Mouse (Mus musculus) retina, postnatal 1 day (tissue): ENCODE measurements at regions not wholly inside any gene's neighbourhood (a gene's known extent, or its start where the extent isn't known, plus 50 kb on each side); places are given as distances from the start of the nearest gene placed in this dataset.

ENCODE experiments used
- DNase-seq: peaks from one replicate; pipeline ENCODE4 v3.0.0-alpha.2; 2012

DNA sequence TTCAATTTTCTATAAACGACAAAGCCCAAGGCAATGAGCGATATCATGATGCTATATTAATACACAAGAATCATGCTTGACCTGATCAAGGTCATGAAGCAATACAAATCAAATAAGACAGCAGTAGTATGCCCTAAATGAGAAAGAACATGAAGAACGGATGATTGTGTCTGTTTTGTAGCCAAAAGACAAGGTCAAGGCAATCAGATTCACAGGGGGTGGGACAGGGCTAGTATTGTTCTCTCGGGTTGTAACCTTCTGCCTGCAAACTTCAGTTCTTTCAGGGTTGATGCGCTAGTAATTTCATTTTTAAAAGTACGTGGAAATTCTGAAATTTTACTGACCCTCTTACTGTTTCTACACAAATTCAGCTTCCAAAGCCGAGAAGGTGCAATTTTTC, 206.7 kb downstream of the Arl4a start:
- DNase-seq, result peak; percentile 40

DNA sequence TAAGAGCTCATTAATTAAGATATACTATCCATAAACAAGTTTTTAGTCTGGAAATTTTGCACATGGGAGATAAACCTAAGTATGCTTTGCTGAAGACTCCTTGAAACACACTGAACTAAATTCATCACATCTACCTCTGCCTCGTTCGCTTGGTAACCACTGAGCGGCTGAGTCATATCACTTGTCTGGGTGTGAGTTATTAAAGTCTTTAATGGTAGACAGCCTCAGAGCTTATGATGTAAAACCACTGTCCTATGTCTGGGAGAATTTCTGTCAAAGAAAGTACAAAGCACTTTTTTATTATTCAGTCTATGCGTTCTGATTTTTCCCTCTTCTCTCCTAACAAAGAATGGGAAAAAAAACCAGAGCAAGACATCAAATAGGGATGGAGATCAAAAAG, 207.3 kb downstream of the Arl4a start:
- no peak for DNase-seq

DNA sequence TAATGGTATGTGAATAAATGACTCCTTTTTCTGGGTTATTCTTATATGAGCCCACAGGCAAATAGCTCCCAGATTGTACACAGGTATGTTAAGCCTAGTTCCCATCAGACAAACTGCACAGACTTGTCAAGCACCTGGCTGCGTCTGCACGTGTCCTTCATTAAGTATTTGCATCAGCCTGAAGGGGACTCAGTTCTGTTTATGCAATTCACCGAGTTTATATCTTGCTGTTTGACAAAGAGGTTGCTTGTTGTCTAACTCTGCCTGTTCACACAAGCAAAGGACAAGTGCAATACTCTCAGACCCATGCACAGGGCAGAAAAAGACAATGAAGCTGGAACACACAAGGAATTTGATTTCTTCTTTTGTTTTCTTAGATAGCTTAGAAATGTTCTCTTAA, 215.2 kb downstream of the Arl4a start:
- DNase-seq, result no peak

DNA sequence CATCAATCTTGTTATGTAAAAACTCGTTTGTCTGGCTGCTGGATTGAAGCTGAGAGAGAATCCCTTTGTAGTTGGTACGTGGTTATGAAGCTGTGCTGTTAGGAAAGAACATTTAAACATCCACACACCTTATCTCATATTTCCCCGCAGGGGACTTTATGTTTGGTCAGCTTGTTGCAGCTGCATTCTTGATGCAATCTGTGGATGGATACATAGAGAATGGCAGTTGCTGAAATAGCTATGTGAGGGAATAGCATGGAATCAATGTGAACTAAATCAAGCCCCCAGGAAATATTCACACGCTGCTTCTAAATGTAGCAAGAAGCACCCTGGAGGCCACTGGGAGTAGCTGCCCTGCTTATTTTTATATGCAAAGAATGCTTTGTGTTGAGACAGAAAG, 236.3 kb downstream of the Arl4a start:
- DNase-seq, result no peak

DNA sequence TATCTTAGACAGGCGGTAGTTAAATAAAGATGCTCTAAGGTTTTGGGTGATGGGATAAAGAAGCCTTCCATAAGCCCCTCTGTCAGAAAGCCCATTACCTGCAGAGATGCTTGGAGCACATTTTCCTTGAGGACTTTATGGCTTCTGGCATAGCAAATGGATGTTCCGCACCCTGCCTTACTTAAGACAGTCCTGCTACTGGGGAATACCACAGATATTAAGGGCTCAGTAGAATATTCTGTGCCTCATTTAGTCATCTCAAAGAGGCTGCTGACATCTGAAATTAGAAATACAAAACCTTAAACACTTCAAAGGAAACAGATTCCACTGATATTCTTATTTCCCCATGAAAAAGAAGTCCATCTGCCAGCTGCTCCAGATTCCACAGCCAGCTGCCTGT, 240.0 kb downstream of the Arl4a start:
- no peak for DNase-seq

DNA sequence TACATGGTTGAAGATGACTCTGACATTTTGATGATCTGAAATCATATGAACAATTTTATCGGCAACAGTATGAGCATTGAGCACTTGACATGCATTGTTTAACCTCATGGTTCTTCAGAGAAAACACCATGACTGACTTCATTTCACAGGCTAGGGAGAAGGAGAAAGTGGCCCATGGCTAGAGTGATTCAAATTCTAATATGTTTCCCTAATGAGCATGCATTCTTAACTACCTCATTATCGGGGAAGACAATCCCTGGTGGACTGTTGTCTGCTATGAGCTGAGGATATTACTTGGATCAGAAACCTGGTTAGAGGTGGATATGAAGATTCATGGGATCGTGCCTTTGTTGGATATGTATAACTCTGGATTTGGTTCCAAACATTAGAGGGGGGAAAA, 240.9 kb downstream of the Arl4a start:
- no peak for DNase-seq

DNA sequence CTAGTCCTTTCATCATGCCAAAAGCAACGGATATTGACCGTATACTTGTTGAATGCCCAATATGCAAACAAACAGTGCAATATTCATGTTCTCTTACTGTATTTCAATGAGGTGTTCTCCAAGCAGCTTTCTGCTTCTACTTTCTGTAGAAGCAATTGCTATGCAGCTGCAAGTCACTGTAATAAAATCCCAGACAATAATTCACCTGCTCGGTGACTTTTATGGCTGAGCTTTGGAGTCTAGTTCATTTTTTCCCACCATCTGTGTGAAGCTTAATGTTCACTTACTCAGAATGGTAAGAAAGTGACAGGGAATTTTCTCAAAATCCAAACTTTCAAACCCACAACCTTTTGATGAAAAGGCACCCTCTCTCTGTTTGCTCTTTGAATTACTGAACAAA, 252.8 kb downstream of the Arl4a start:
- no peak for DNase-seq

DNA sequence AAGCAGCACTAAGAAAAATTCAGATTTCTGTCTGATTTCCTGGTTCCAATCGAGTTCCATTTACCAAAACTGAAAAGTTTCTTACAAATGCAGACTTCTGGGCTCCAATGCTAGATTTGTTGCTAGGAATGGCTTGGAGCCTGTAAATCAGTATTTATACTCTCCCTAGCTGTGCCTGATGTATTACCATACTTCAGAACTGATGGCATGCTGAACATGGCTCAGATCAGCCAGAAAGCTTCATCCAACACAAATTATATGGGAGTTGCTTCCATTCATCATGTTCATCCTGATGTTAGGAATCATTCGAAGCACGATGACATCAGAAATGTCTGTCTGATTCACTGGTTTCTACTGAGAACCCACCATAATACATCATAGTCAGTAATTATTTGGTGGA, 253.3 kb downstream of the Arl4a start:
- no peak for DNase-seq

DNA sequence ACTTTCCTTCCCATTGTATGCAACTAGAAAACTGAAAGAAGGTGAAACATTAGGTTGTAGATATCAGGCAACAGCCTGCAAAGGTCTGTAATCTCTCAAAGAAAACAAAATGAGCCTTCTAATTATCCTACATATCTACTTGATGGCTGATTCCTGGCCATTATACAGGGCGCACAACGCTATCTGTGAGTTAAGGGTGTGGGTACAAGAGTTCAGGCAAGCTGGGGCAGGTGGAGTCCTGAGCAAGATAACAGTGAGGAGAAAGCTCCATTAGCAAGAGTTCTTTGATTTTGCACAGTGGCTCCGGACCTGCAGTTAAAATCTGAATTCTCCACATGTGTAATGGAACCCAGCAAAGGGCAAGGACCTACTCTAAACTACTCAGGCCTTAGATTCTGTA, 261.7 kb downstream of the Arl4a start:
- DNase-seq, result no peak

DNA sequence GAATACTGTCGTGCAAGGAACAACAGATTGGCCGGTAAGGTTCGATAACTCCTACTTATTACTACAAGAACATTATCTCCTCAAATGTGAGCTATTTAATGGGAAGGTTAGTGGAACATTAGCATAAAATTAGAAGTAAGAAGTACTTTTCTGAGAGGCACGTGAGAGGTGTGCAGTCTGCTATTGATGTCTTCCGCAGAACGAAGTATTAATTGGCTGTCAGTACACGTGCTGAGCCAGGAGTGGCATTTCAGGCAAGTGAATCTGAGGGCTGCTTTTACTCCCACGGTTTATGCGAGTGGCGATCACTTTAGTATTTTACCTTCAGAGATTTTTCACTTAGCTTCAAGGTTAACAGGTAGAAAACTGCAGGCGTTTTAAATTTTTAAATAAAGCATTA, 270.8 kb downstream of the Arl4a start:
- no peak for DNase-seq

DNA sequence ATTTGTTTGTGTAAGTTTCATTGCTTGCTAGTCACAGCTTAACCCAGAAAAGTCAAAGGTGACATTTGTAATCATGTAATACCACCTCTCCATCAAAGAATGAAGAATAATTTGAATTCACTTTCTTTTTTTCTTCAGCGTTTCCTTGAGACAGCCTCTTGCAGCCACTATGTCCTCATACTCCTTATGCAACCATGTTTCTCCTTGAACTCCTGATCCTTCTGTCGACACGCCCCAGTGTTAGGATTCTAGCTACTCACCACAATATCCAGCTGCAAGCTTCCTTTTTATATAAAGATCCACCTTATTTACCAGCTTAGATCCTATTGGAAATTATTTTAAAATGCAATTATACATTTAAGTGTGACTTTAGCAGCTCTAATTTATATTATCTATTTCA, 274.3 kb downstream of the Arl4a start:
- no peak for DNase-seq

DNA sequence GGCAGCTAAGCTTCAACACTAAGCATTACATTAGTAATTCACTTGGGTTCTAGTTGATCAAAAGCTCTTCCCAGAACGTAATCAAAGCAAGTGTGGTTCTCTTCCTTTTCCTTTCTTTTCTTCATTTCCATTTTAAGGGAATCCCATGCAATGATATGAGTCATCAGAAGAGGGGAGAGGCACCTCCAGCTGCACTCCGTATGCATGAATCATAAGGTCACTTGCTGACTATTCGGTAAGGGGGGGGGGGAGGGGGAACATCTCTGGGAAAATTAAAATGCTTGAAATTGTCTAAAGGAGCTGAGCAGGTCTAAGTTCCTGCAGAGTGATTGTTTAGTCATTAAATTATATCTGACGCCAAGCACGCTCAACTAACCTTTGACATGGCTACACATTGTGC, 275.9 kb downstream of the Arl4a start:
- DNase-seq, result no peak

DNA sequence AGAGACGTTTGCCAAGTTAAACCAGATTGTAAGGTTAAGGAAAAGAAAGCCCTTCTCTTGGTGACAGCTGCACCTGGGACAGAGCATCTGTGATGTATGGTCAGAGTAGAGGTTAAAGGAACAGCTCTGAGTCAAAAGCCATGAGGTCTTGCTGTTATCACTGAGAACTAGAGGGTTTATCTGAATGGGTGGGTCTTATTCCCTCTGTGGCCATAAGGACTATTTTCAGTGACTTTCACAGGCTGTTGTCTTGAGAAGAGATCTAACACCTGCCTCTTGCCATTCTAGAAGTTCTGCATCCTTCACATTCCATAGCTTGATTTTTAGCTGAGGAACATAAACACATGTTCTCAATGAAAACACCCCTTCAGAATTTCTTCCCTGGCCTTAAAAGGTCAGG, 276.5 kb downstream of the Arl4a start:
- no peak for DNase-seq

DNA sequence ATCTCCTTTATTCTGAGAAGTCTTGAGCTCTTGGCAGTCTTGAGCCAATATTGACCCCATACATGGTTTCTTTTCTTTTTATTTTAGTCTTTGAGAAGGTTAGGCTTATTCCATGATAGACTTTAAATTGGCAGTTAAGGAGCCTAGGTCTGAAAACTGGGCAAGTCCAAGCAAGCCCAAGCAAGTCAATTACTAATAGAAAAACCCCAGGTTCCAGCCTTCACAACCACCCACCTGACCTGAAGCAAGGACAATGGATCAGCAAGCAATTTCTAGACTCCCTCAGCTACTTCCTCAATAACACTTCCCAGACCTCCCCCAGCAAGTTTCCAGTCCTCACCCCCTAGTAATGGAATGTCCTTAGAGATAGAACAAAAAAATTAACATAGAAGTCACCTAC, 279.9 kb downstream of the Arl4a start:
- no peak for DNase-seq

DNA sequence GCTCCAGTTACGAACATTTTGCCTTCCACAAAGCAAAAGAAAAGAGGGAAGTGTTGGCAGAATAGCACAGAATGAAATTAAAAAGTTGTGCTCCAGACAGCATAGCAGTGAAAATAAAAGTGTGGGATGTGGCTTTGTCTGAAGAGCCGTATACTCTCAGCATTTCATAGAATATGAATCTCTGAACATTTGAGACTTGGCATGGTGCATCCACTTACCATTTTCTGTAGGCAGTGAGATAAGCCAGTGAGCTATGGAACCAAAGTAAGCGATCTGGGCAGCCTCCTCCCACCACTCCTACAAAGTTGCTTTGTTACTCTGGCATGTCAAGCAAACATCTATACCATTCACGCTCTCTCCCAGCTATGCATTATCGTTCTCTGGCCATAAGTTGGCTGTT, 286.0 kb downstream of the Arl4a start:
- DNase-seq, result no peak

DNA sequence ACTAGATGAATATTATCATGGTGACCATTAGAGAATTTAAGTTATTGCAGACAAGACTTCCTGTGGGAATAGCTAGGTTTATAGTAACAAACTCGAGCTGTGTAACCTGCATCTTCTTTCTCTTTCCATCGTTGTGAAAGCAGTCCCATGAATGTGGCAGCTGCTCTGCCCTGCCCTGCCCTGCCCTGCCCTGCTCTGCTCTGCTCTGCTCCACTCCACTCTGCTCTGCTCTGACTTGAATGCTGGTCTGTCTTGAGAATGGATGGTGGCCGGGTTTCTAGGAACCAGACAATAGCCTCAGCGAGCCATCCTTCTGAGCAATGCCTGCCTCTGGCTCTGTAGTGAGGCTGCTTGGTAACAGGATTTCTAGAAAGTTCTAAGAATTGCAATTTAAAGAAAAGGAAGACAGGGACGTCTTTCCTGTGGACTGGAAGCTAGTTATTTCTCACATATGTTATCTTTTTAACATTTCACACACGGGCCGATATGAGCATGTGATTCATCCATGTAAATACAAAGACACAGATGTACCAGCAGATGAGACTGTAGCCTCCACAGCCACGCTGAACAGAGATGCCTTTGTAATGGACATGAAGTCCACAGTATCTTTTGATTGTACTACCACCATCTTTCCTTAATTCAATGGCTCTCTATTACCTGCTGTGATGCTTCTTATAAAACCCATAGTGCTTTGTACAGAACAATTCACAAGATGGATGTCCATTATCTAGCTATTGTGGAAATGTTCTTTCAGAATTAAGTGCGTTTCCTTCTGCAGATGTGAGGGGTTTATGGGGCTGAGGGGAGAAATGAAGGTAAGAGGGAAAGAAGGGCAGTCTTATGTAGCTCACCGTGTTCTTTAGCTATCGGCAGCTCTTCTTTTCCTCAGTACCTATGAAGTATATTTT, 295.4 kb downstream of the Arl4a start:
- peak; percentile 20 for DNase-seq

DNA sequence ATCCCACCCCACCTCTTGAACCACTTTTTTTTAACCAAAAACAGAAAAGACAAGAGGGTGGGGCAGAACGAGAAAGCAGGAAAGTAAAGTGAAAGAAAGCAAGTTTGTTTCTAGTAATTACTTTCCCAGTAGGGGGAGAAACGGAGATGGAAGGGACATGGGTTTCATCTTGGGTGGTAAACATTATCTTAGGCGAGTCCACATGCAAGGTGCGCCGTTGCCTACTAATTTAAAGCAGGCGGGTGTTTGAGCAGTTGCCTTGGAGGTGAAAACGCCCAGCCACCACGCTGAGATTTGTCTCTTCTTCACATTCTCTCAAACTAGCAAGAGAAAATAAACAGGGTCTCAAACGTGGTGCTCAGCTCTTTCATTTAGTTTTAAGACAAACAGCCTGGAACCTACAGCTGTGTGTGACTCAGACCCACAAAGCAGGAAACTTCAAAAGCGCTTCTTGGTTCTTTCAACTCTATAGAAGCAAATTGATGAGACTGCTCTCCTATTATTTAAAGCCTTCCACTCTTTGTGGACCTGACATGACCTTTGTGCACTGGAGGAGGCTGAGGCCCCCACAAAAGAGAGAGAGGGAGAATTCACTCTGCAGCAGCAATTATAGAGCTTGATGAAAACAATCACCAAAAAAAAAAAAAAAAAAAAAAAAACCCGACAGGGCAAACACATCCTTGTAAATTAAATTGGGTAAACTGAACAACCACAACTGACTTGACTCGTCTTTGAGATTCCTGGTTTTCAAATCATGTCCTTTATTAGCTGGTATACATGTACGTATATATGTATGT, 296.6 kb downstream of the Arl4a start:
- peak; percentile 28 for DNase-seq

DNA sequence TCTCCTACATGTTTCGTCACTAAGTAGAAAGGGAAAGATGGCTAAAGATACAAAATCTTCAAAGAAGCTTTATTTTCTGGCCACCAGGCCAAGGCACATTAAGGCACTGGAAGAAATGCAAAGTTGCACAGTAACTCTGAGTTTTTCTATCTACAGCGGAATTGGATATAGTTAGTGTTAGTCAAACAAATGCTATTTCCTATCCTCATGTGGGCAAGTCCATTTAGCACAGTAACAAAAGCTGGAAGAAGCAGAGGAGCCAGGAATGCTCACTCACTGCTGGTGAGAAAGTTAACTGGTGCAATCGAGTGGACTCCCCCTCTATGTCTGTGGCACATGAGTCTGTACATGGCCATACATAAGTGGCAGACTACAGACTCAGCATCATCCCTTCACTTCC, 300.9 kb downstream of the Arl4a start:
- no peak for DNase-seq

DNA sequence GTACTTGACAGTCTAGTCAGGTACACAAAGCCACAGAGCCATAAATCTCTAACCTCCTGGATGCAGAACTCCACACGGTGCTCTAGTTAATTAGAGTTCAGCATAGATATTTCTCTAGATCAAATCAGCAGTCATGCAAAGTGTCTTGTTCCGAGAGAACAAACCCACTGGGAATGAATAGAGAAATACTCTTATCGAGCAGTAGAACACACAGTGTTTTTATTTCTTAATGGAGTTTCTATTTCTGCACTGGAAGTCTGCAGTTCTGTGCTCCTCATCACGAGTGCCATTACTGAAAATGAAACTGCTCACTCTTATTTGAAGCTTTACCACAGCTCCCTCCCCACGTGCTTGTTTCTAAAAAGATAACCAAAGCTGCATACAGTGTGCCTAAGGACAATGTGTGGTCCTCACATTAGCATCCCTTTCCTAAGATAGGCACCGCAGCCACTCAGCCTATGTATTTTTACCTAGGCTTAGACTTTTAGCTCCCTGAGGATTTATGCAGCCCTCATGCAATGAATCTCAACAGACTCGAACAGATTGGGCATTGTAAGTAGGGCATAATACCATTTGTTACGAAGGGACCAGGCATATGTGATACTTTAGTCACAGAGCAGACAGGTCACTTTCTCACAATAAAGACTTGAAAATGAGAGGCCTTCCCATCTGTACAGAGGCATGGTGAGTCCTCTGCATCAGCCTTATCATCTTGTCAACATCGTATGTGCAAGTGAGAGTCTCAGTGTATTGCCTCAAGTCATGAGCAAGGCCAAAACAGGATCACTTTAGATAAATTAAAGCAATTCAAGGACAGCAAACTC, 301.5 kb downstream of the Arl4a start:
- DNase-seq, result peak; percentile 6

DNA sequence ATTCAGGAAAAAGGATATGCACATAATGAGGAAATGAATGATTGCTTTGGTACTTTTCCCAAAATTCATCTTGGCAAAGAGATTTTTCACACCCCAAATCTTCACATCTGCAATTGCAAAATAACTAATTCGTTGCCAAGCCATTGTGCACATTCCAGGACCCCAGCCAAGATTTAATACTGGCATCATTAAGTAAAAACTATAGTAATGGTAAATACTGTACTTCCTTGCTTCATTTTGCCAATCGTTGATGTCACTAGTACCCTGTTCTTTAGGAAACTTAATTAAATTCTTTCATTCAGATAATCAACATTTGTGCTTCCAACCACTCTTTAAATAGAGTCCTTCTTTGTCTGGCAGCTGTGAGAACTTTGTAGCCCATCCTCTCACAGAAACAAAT, 303.6 kb downstream of the Arl4a start:
- DNase-seq, result no peak

DNA sequence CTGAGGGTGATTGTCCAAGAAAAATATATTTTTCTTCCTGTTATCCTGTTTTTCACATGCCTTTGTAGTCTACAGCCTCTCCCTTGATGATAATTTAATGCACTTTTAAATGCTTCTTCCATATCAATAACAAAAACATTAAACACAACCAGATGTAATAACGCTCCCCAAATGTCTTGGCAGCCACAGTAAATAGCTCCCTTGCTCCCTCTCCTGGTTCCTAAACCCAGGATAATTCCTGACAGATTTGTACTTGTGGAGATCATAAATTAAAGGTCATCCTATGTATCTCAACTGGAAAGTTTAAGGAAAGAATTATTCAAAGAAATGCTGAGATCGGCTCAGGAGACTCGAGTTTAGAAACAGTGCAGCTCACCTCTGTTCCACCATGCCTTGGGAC, 306.6 kb downstream of the Arl4a start:
- DNase-seq, result no peak

DNA sequence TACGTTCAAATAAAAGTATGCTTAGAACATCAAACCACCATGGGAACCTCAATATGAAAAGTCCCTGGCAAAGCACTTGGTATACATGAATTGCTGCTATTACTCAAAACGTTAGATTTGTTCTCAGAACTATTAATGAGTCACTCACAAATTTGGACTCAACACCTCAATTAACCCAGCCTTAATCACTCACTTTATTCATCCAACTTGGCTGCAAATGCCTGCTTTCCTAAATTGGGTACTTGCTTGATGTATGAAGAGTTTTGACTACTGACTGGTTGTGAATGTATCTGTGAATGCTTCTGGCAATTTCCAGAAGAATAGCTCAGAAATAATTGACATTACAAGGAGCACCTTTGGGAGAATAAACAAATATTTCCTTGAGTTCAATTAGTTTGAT, 308.6 kb downstream of the Arl4a start:
- no peak for DNase-seq

DNA sequence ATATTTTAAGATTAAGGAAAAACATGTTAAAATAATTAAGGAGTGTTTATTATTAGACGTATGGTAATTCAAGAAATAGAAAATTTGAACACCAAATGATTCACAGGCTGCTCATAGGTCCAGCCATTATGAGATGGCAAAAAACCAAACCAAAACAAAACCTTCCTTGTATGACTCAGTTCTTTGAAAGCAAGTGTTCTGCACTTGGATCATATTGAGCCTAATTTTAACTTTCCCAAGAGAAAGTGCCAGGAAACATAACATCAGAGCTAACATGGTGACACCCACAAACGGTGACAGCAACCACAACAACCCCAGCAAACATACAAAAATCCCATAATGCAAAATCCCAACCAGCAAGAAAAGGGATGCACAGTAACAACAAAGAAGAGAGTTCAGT, 313.7 kb downstream of the Arl4a start:
- DNase-seq, result no peak

DNA sequence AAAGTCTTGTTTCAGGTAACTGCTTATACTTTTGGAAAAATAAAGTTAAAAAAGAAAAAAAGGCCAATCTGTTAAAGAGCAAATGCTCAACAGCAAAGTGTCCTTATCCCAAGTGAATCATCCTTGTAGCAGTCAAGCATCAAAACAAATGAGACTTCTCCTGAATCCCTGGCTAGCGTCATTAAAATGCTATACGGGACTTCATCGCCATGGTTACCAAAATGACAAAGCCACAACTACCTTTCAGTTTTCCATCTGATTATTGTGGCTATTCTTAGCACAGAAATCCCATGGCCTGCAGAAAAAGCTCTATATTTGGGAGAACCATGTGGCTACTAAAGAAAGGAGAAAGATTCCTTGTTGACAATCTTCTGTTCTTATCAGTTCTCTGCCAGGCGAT, 322.7 kb downstream of the Arl4a start:
- peak; percentile 10 for DNase-seq
